Mouse (Mus musculus) forebrain, embryonic 14.5 days (tissue): ENCODE results near the gene Sept11. TPM values are rescaled to one million over a fixed set of nuclear protein-coding genes. Genes with fewer than 3 reads are reported as not detected.

Source experiments
- ATAC-seq: fragments of 200-750 bp; cut with Nextera tagmentation; 2 replicates; pipeline ENCODE4 v1.8.0; 2017; ENCODE audit warnings: mild to moderate bottlenecking, moderate library complexity
- DNase-seq: peaks from one replicate; pipeline ENCODE4 v3.0.0-alpha.2; 2015; ENCODE audit warnings: low spot score
- H3K27ac ChIP-seq: fragments of 300-500 bp; sonication (generic); 2 replicates; pipeline ENCODE4 v1.5.1; 2014; ENCODE audit warnings: low read depth, mild to moderate bottlenecking, control low read depth, low read length, moderate library complexity
- H3K27me3 ChIP-seq: fragments of 300-500 bp; sonication (generic); replicated peaks from 2 replicates; pipeline ENCODE4 v1.6.1; 2014; ENCODE audit warnings: low read length, control low read depth, mixed read lengths; ENCODE audit not compliant: control insufficient read depth, insufficient read depth
- H3K36me3 ChIP-seq: fragments of 300-500 bp; sonication (generic); 2 replicates; pipeline ENCODE4 v1.6.1; 2014; ENCODE audit warnings: low read length, control low read depth; ENCODE audit not compliant: control insufficient read depth, insufficient read depth
- H3K4me1 ChIP-seq: fragments of 300-500 bp; sonication (generic); 2 replicates; pipeline ENCODE4 v1.6.1; 2014; ENCODE audit warnings: antibody characterized with exemption, low read length, control low read depth; ENCODE audit not compliant: control insufficient read depth, insufficient read depth
- H3K4me2 ChIP-seq: fragments of 300-500 bp; sonication (generic); 2 replicates; pipeline ENCODE4 v1.6.1; 2014; ENCODE audit warnings: mild to moderate bottlenecking, control low read depth, low read length
- H3K4me3 ChIP-seq: fragments of 300-500 bp; sonication (generic); 2 replicates; pipeline ENCODE4 v1.5.1; 2014; ENCODE audit warnings: low read depth, low read length, control low read depth
- H3K9ac ChIP-seq: fragments of 300-500 bp; sonication (generic); 2 replicates; pipeline ENCODE4 v1.6.1; 2014; ENCODE audit warnings: mild to moderate bottlenecking, low read length, control low read depth, moderate library complexity
- H3K9me3 ChIP-seq: fragments of 300-500 bp; sonication (generic); replicated peaks from 2 replicates; pipeline ENCODE4 v1.6.1; 2016; ENCODE audit warnings: low read length, control low read depth, mixed read lengths; ENCODE audit not compliant: control insufficient read depth
- WGBS: fragments of 180-500 bp; shearing (Covaris S2); extraction: QIAGEN DNeasy Blood & Tissue Kit; methylation state at CpG from one replicate; pipeline ENCODE4 v1.1.7; 2014; 5-methylcytosine and 5-hydroxymethylcytosine counted together
- polyA plus RNA-seq: library from polyadenylated mRNA; unstranded; fragments of >200 nt; fragmentation: Nextera tagmentation; extraction: Ambion mirVana; gene quantifications from 2 replicates; pipeline ENCODE4 v1.2.1, GENCODE M21; 2014

Gene Sept11
- polyA plus RNA-seq, 1 experiment from 2014 or later, result 149 TPM

GRCm38 (mm10) chr5:93189607-93190006 is 96.4 kb downstream of the Sept11 start:
- no peaks in the 10 kb centered on the region for H3K4me1 ChIP-seq
- H3K4me2 ChIP-seq, result no peak overlapping the region
- H3K9me3 ChIP-seq, result no peaks in the 10 kb centered on the region
- H3K27ac ChIP-seq, result no peak overlapping the region
- no peak overlapping the region for H3K9ac ChIP-seq
- ATAC-seq (no peak), DNase-seq (no peak)
- H3K36me3 ChIP-seq, result peaks cover 45% of the 10 kb centered on the region
- WGBS, result 64% methylated on average over 3 of the region's 3 CpGs
- H3K4me3 ChIP-seq, result no peak overlapping the region
- H3K27me3 ChIP-seq, result no peaks in the 10 kb centered on the region

GRCm38 (mm10) chr5:93190428-93190827 is 97.2 kb downstream of the Sept11 start:
- Histone ChIP-seq H3K27ac (no peak overlapping the region), H3K36me3 (peaks cover 39% of the 10 kb centered on the region), H3K4me2 (no peak overlapping the region), H3K4me1 (no peaks in the 10 kb centered on the region), H3K27me3 (no peaks in the 10 kb centered on the region), H3K9ac (no peak overlapping the region), H3K9me3 (no peaks in the 10 kb centered on the region), H3K4me3 (no peak overlapping the region)
- 93% methylated on average over 5 of the region's 5 CpGs for WGBS
- ATAC-seq (no peak), DNase-seq (no peak)

- H3K4me1 ChIP-seq, result peaks cover 3% of the 10 kb centered on the region; the same call in 1 of the 2 replicates
- 91% methylated on average over 3 of the region's 3 CpGs for WGBS
- DNase-seq (no peak), ATAC-seq (no peak)
- no peak overlapping the region for H3K27ac ChIP-seq
- no peaks in the 10 kb centered on the region for H3K9me3 ChIP-seq
- peaks cover 45% of the 10 kb centered on the region for H3K36me3 ChIP-seq
- no peaks in the 10 kb centered on the region for H3K27me3 ChIP-seq
- no peak overlapping the region for H3K4me2 ChIP-seq
- no peak overlapping the region for H3K4me3 ChIP-seq
- H3K9ac ChIP-seq, result no peak overlapping the region
Measured at GRCm38 (mm10) chr5:93198232-93198631, 105.0 kb downstream of the Sept11 start.

- no peak overlapping the region for H3K4me3 ChIP-seq
Measured at GRCm38 (mm10) chr5:93201181-93201580, 107.9 kb downstream of the Sept11 start.

GRCm38 (mm10) chr5:93205371-93206108 is 112.3 kb downstream of the Sept11 start:
- peak overlapping the region; percentile 95 for H3K27ac ChIP-seq
- H3K36me3 ChIP-seq, result peaks cover 14% of the 10 kb centered on the region
- peaks cover 13% of the 10 kb centered on the region; the same call in 1 of the 2 replicates for H3K4me1 ChIP-seq
- ATAC-seq (peak; percentile 53), DNase-seq (peak; percentile 53)
- H3K9me3 ChIP-seq, result no peaks in the 10 kb centered on the region
- H3K9ac ChIP-seq, result peak overlapping the region; percentile 93
- H3K27me3 ChIP-seq, result no peaks in the 10 kb centered on the region
- H3K4me2 ChIP-seq, result peak overlapping the region; percentile 92
- WGBS, result 0% methylated on average over 44 of the region's 63 CpGs
- H3K4me3 ChIP-seq, result peak overlapping the region; percentile 92

More at GRCm38 (mm10) chr5:93201181-93201580, 107.9 kb downstream of the Sept11 start:
- peaks cover 45% of the 10 kb centered on the region for H3K36me3 ChIP-seq
- H3K9ac ChIP-seq, result no peak overlapping the region
- DNase-seq, result no peak
- no peaks in the 10 kb centered on the region for H3K9me3 ChIP-seq
- no peak overlapping the region for H3K4me2 ChIP-seq
- ATAC-seq, result no peak
- no peak overlapping the region for H3K27ac ChIP-seq
- peaks cover 13% of the 10 kb centered on the region; the same call in 1 of the 2 replicates for H3K4me1 ChIP-seq
- H3K27me3 ChIP-seq, result no peaks in the 10 kb centered on the region
- 96% methylated on average over 1 of the region's 1 CpGs for WGBS

- Histone ChIP-seq H3K36me3 (peaks cover 8% of the 10 kb centered on the region), H3K27ac (peak within 1 kb of the TSS; percentile 95), H3K4me3 (peak within 1 kb of the TSS; percentile 92), H3K4me2 (peak within 1 kb of the TSS; percentile 92), H3K4me1 (peaks cover 13% of the 10 kb centered on the region; the same call in 1 of the 2 replicates), H3K9me3 (no peaks in the 10 kb centered on the region), H3K27me3 (no peaks in the 10 kb centered on the region), H3K9ac (peak within 1 kb of the TSS; percentile 93)
- DNase-seq (peak; percentile 98), ATAC-seq (peak; percentile 97)
- whole genome bisulfite sequencing, result under 1% methylated on average over 74 of the region's 79 CpGs
Measured at GRCm38 (mm10) chr5:93206109-93207005, 113.1 kb downstream of the Sept11 start, which contains the start of the genes Ccni and 2010109A12Rik. Gene Ccni (minus strand): TSS chr5:93206495. Gene 2010109A12Rik (plus strand): TSS chr5:93206518.

GRCm38 (mm10) chr5:93207006-93207348 is 113.7 kb downstream of the Sept11 start:
- under 1% methylated on average over 6 of the region's 6 CpGs for WGBS
- H3K4me3 ChIP-seq, result peak overlapping the region; percentile 92
- peak overlapping the region; percentile 93 for H3K9ac ChIP-seq
- H3K9me3 ChIP-seq, result no peaks in the 10 kb centered on the region
- H3K36me3 ChIP-seq, result 0 out of 2 replicates have a peak, but pooled peaks cover 3% of the 10 kb centered on the region
- peak; percentile 75 for DNase-seq
- H3K4me2 ChIP-seq, result peak overlapping the region; percentile 60
- H3K27ac ChIP-seq, result peak overlapping the region; percentile 95
- peaks cover 13% of the 10 kb centered on the region; the same call in 1 of the 2 replicates for H3K4me1 ChIP-seq
- peak; percentile 18 for ATAC-seq
- no peaks in the 10 kb centered on the region for H3K27me3 ChIP-seq

GRCm38 (mm10) chr5:93207555-93207954 is 114.3 kb downstream of the Sept11 start:
- WGBS, result 74% methylated on average over 1 of the region's 1 CpGs
- Histone ChIP-seq H3K27me3 (no peaks in the 10 kb centered on the region), H3K27ac (peak overlapping the region; percentile 95; the same call in 1 of the 2 replicates), H3K9me3 (no peaks in the 10 kb centered on the region), H3K4me2 (peak overlapping the region; percentile 60), H3K36me3 (no peaks in the 10 kb centered on the region), H3K4me1 (peaks cover 13% of the 10 kb centered on the region; the same call in 1 of the 2 replicates), H3K4me3 (no peak overlapping the region), H3K9ac (peak overlapping the region; percentile 29; the same call in 1 of the 2 replicates)
- ATAC-seq (no peak), DNase-seq (no peak)
